Mouse (Mus musculus) thymus, postnatal 10 days (tissue): ENCODE measurements at regions not wholly inside any gene's neighbourhood (a gene's known extent, or its start where the extent isn't known, plus 50 kb on each side); places are given as distances from the start of the nearest gene placed in this dataset.
A peak's percentile ranks its signal among the peaks of the same experiment; 100 is the strongest.

Experiments
- DNase-seq, 2 experiments: peaks; one replicate each; pipeline ENCODE4 v3.0.0; 2021; ENCODE audit warnings: low spot score in 2 of 2

DNA sequence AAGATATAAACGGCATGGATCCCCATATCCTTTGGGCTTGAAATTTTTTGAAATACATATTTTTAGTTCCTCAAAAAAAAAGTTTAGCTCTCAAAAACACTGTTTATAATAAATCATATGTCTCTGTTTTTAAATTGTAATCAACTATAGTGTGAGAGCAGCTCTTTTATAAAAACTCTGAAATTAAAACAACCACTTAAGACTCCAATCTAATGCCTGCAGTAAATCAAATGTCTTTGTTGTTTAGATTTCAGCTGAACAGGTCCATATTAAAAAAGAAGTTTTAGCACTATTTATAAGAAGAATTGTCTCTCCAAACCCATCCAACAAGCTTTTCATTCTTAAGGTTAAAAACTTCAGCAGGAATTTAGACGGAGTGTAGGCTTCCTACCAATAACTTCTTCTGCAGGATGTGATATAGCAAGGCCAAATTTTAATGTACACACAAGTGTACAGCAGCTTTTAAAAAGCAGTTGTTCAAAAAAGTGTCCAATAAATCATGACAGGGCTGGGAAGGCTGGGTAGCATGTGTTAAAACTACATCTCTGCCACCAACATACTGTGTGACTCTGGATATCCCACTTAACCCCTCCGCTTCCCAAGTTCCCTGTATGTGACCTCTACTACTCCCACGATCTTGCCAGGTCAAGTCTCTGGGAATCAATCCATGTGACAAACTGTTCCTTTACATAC is 160.6 kb upstream of the Paip1 start:
- DNase-seq, result no peak

GRCm38 (mm10) chr13:119268301-119268675 is 160.1 kb upstream of the Paip1 start:
- no peak for DNase-seq

DNA sequence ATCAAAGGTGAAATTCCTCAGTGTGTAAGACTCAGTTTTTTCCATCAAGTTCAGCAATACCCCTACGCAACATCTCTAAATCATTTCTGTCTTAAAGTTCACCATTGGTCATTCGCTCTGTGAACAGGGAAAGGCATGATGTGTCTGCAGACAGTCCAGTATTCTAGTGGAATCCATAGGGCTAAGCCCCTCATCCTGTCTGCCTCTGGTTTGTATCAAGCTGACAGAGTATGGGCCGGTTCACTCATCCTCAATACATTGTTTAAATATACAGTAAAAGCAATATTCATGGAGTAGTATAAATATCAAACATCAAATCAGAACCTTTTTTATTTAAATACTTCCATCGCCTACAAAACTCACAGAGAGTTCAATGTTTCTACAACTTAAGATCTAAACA is 152.9 kb upstream of the Paip1 start:
- DNase-seq, result no peak

- no peak for DNase-seq
Observed at GRCm38 (mm10) chr13:119277308-119277948, 151.0 kb upstream of the Paip1 start.

GRCm38 (mm10) chr13:119279449-119279848 is 149.0 kb upstream of the Paip1 start:
- no peak for DNase-seq

GRCm38 (mm10) chr13:119280622-119281021 is 147.8 kb upstream of the Paip1 start:
- DNase-seq, result no peak

DNA sequence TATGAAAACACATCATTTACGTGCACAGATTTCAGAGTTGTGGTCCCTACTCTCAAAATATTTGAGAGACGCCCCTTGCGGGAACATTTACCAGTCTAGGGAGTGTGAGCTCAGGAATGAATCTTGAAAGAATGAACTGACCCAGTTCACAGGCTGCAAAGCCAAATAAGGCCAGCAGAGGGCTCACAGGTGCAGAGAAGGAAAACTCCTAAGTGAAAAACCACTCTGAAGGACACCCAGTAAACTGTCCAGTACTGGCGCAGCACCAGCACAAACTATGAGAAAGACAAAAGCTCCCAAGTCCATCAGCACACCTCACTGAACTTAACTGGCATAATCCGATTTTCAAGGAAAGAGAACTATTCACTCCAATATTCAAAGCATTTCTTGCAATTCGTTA is 145.0 kb upstream of the Paip1 start:
- peak in 1 of 2 experiments; percentile 32 for DNase-seq

GRCm38 (mm10) chr13:119309238-119309637 is 119.2 kb upstream of the Paip1 start:
- DNase-seq, result no peak

DNA sequence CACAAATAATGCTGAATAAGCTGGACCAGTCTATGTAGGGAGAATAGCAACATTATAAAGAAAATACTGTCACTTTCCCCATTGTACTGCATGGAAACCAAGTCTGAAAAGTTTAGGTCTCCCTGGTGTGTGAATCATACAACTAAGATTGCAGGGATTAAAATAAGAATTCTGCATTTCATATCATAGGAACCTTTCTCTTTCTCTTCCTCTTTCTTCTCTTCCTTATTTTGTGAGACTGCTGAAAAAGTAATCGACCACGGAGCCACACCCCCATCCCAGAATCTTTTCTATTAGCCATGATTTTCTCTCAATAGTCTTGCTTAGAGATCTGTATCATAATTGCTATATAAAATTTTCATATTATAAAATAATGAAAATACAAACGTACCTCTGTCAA is 118.4 kb upstream of the Paip1 start:
- no peak for DNase-seq

- no peak for DNase-seq
Observed at GRCm38 (mm10) chr13:119314356-119314755, 114.0 kb upstream of the Paip1 start.

GRCm38 (mm10) chr13:119318358-119318757 is 110.0 kb upstream of the Paip1 start:
- no peak for DNase-seq

DNA sequence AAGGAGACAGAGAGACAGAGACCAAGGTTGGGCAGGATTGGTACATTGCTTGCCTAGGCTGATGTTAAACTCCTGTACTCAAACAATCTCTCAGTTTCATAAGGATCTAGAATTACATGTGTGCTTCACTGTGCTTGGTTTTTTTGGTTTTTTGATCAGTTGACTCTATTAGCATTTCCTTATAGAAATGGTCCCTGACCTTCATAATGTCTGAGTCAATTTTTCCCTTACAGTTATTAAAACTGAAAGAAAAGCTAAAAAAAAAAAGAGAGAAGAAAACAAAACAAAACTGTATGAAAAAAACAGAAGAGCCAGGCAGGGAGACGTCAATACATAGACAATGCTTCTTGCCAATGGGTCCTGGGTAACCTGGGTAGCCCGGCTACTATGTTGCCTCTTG is 102.9 kb upstream of the Paip1 start:
- DNase-seq, result no peak

DNA sequence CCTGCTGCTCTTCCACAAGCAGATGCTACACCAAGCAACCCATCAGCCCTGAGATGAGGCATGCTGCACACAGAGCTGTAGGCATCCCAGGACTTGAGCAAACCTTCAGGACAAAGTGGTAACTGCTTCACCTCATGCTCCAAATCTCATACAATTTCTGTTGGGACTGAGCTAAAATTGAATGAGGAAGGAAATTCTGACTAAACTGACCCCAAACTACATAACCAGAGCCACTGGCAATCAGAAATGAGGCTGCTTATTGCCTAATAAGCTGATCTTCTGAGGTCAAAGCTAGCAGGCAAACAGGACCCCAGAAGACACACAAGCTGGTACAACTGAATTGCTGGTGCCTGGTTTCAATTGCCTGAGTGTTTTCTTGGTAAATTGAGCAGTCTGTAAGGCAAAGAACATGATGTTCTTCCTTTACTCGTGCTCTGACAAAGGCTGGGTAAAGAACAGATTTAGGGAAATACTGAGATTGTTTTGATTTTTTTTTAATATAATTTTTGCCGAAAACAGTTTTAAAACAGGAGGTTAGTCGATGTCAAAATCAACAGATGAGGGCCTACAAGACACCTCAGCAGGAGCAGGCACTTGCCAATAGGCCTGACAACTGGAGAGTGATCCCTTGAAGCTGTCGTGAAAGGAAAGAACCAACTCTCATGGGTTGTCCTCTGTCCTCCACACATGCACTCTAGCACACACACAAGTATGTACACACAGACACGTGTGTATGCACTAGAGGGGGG is 101.3 kb upstream of the Paip1 start:
- DNase-seq, result no peak

DNA sequence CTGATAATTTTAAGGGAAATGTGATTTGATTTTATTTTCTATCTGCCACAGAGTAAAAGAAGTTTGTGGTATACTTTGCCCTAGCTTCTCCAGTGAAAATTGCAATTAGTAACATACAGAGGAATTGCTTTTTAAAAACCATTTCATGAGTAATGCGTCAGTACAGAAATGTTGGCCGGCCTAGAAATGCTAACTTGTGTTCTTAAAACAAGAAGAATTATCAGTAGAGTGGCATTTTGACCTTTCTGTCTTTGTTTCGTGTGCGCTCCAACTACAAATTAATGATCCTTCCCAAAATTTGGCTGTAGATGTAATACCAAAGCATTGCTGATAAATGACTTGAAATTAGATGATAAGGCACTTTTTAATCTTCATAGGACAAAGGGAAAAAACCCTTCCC is 99.7 kb upstream of the Paip1 start:
- no peak for DNase-seq

DNA sequence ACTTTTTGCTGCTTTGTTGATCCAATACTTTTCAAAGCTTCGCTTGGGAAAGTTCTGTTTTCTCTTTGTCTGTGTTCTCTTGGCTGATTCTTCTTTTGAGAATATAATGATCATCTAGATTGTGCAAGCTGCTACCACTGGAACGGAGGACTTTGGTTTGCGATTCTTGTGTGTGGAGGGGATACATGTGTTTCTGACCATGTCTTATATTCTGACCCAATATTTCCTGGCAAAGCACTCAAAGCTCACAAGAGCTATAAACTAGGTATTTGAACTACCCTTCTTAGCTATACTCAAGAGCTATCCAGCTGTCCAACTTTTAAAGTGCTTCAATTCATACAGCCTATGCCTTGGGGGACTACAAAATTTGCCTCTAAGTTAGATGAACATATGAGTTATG is 96.6 kb upstream of the Paip1 start:
- no peak for DNase-seq

- no peak for DNase-seq
Observed at GRCm38 (mm10) chr13:119333915-119334314, 94.5 kb upstream of the Paip1 start.

GRCm38 (mm10) chr13:119337861-119338260 is 90.5 kb upstream of the Paip1 start:
- DNase-seq, result no peak

DNA sequence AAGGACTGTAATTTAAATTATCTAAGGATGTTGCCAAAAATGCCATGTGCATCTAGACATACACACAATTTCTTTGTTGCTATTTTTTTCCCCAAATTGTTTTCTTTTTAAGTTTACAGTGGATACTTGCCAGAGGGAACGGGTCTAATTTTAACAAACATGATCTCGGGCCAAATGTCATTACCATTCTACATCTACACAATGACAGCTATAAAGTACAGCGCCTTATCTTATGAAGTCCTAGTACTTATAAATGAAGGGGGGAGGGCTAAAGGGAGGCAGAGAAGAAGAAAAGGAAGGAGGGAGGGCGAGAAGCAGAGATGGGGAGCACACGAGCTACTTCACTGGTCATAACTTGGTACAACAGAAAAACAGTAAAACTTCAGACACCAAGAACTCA is 89.4 kb upstream of the Paip1 start:
- DNase-seq, result no peak

DNA sequence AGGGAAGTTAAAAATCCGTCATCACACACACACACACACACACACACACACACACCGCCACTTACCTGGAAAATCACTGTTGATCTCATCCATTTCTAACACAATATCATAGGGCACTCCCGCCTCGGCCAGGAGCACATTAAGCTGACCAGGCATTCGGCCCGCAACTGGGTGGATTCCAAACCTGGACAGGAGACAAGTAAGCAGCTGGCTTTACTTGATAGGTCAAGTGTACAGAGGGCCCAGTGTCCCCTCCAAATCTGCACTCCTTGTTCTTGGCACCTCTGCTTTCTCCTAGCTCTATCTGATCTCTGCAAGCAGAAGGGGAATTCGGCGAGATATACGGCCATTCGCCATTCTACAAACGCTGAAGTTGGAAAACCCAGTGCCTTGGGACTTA is 88.6 kb upstream of the Paip1 start:
- DNase-seq, result no peak

DNA sequence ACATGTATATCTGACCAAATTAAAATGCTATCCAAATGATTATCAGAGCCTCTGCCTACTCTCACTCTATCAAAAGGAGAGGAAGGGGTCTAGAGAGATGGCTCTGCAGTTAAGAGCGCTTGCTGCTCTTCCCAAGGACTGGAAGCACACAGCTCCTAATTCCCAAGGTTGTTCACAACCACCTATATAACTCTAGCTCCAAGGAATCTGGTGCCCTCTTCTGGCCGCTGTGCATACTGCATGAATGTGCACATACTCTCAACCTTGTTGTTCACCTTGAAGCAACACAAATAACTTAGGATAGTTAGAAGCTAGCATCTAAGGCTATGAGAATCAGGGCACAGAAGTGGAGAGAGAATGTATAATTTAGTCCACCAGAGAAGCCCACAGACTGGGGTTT is 86.6 kb upstream of the Paip1 start:
- peak in 1 of 2 experiments; percentile 39 for DNase-seq

DNA sequence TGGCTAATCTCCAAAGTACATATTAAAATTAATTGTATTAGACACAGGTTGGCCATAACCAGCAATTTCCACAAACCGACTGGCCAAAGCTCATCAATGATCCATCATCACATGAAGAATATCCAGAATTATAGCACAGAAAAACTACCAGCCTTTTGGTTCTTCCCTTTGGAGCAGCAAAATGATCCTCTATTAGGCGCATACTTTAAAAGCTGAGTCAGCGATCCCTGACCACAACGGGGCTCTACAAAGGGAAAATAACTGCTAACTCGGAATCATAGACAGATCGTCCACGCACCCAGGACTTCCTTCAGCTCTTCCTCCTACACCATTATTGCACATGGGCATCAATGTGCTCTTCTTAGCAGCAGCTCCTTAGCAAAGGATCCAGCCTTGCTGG is 85.6 kb upstream of the Paip1 start:
- DNase-seq, result no peak

- no peak for DNase-seq
Observed at GRCm38 (mm10) chr13:119347988-119348387, 80.4 kb upstream of the Paip1 start.

DNA sequence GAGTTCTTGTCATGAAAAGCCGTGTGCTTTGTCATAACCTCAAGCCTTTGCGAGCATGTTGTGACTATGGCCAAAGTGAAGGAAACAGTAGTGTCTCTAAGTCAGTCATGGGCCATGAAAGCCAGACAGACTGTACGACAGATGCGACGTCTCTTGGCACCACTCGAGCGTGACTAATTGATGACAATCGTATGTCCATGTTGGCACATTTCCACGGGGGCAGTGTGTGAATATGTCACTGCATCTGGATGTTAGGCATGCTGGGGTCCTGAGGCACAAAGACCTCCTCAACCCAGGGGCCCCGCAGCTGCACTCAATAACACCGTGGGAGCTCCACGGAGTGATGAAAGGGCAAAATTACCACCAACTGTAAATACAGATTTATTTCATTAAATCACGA is 77.1 kb upstream of the Paip1 start:
- no peak for DNase-seq
